Mouse (Mus musculus) thymus, postnatal 14 days (tissue): Measurements from ENCODE around the gene Tnfrsf13b.

Experiments
- DNase-seq: peaks from one replicate; pipeline ENCODE4 v3.0.0; 2021

Gene Tnfrsf13b

GRCm38 (mm10) chr11:61126606-61127355 lies at the start of gene Tnfrsf13b:
Gene Tnfrsf13b (plus strand): TSS chr11:61126755.
- no peak for DNase-seq

GRCm38 (mm10) chr11:61081624-61082023 lies 44.9 kb upstream of the Tnfrsf13b start:
- no peak for DNase-seq

GRCm38 (mm10) chr11:61090195-61090594 lies 36.4 kb upstream of the Tnfrsf13b start:
- no peak for DNase-seq

- no peak for DNase-seq
Observed at GRCm38 (mm10) chr11:61091192-61091591, 35.4 kb upstream of the Tnfrsf13b start.

GRCm38 (mm10) chr11:61091642-61092262 lies 34.8 kb upstream of the Tnfrsf13b start:
- DNase-seq, result peak; percentile 66

GRCm38 (mm10) chr11:61098046-61098445 lies 28.5 kb upstream of the Tnfrsf13b start:
- no peak for DNase-seq

- no peak for DNase-seq
Observed at GRCm38 (mm10) chr11:61102397-61103339, 23.9 kb upstream of the Tnfrsf13b start.

GRCm38 (mm10) chr11:61104241-61104901 lies 22.2 kb upstream of the Tnfrsf13b start:
- DNase-seq, result peak; percentile 81

- DNase-seq, result no peak
Observed at GRCm38 (mm10) chr11:61108911-61109361, 17.6 kb upstream of the Tnfrsf13b start.

GRCm38 (mm10) chr11:61109707-61110106 lies 16.8 kb upstream of the Tnfrsf13b start:
- no peak for DNase-seq

- DNase-seq, result no peak
Observed at GRCm38 (mm10) chr11:61110113-61110512, 16.4 kb upstream of the Tnfrsf13b start.

- no peak for DNase-seq
Observed at GRCm38 (mm10) chr11:61110928-61111327, 15.6 kb upstream of the Tnfrsf13b start.

GRCm38 (mm10) chr11:61111472-61111871 lies 15.1 kb upstream of the Tnfrsf13b start:
- no peak for DNase-seq

- DNase-seq, result no peak
Observed at GRCm38 (mm10) chr11:61112323-61112995, 14.1 kb upstream of the Tnfrsf13b start.

GRCm38 (mm10) chr11:61116226-61116625 lies 10.3 kb upstream of the Tnfrsf13b start:
- no peak for DNase-seq

- no peak for DNase-seq
Observed at GRCm38 (mm10) chr11:61119996-61120583, 6.5 kb upstream of the Tnfrsf13b start.

- DNase-seq, result no peak
Observed at GRCm38 (mm10) chr11:61122283-61122768, 4.2 kb upstream of the Tnfrsf13b start.

GRCm38 (mm10) chr11:61122769-61123288 lies 3.7 kb upstream of the Tnfrsf13b start:
- no peak for DNase-seq

- DNase-seq, result no peak
Observed at GRCm38 (mm10) chr11:61123886-61124285, 2.7 kb upstream of the Tnfrsf13b start.

- no peak for DNase-seq
Observed at GRCm38 (mm10) chr11:61125970-61126369, 585 bp upstream of the Tnfrsf13b start.

- DNase-seq, result no peak
Observed at GRCm38 (mm10) chr11:61127421-61128055, 983 bp downstream of the Tnfrsf13b start.
